Mouse (Mus musculus) cerebellum, adult 11 months (tissue): ENCODE results near the gene Lonp2.

ENCODE experiments used
- DNase-seq: peaks from one replicate; pipeline ENCODE4 v3.0.0; 2022

Lonp2 gene

GRCm38 (mm10) chr8:86718332-86718994, 94.6 kb downstream of the Lonp2 start:
- DNase-seq, result no peak

- no peak for DNase-seq
Observed at GRCm38 (mm10) chr8:86719368-86719767, 95.5 kb downstream of the Lonp2 start.

- DNase-seq, result no peak
Observed at GRCm38 (mm10) chr8:86720756-86721459, 97.1 kb downstream of the Lonp2 start.

GRCm38 (mm10) chr8:86721490-86721889, 97.6 kb downstream of the Lonp2 start:
- no peak for DNase-seq

GRCm38 (mm10) chr8:86726959-86727358, 103.1 kb downstream of the Lonp2 start:
- DNase-seq, result no peak

GRCm38 (mm10) chr8:86728224-86728950, 104.5 kb downstream of the Lonp2 start:
- DNase-seq, result no peak

GRCm38 (mm10) chr8:86730303-86730702, 106.5 kb downstream of the Lonp2 start:
- DNase-seq, result no peak

GRCm38 (mm10) chr8:86730860-86731259, 107.0 kb downstream of the Lonp2 start:
- DNase-seq, result no peak

- DNase-seq, result no peak
Observed at GRCm38 (mm10) chr8:86734171-86734570, 110.3 kb downstream of the Lonp2 start.

GRCm38 (mm10) chr8:86734954-86735353, 111.1 kb downstream of the Lonp2 start:
- no peak for DNase-seq

GRCm38 (mm10) chr8:86735446-86736111, 111.7 kb downstream of the Lonp2 start:
- no peak for DNase-seq

GRCm38 (mm10) chr8:86740899-86741298, 117.1 kb downstream of the Lonp2 start:
- DNase-seq, result no peak

- DNase-seq, result no peak
Observed at GRCm38 (mm10) chr8:86741627-86742026, 117.8 kb downstream of the Lonp2 start.

GRCm38 (mm10) chr8:86742605-86743345, 118.9 kb downstream of the Lonp2 start:
- no peak for DNase-seq

GRCm38 (mm10) chr8:86744313-86745220, 120.7 kb downstream of the Lonp2 start:
- DNase-seq, result no peak

GRCm38 (mm10) chr8:86745221-86745934, 121.5 kb downstream of the Lonp2 start, which contains the start of the genes Gm10638 and Siah1a:
TSS of gene Gm10638 (plus strand) at chr8:86745699.
TSS of gene Siah1a (minus strand) at chr8:86745934.
- DNase-seq, result peak; percentile 57

- DNase-seq, result peak; percentile 96
Observed at GRCm38 (mm10) chr8:86745935-86746441, 122.1 kb downstream of the Lonp2 start.

- no peak for DNase-seq
Observed at GRCm38 (mm10) chr8:86746511-86746910, 122.7 kb downstream of the Lonp2 start.

- DNase-seq, result no peak
Observed at GRCm38 (mm10) chr8:86749842-86750241, 126.0 kb downstream of the Lonp2 start.
